Mouse (Mus musculus): ENCODE measurements around the gene Eef2.

DNA sequence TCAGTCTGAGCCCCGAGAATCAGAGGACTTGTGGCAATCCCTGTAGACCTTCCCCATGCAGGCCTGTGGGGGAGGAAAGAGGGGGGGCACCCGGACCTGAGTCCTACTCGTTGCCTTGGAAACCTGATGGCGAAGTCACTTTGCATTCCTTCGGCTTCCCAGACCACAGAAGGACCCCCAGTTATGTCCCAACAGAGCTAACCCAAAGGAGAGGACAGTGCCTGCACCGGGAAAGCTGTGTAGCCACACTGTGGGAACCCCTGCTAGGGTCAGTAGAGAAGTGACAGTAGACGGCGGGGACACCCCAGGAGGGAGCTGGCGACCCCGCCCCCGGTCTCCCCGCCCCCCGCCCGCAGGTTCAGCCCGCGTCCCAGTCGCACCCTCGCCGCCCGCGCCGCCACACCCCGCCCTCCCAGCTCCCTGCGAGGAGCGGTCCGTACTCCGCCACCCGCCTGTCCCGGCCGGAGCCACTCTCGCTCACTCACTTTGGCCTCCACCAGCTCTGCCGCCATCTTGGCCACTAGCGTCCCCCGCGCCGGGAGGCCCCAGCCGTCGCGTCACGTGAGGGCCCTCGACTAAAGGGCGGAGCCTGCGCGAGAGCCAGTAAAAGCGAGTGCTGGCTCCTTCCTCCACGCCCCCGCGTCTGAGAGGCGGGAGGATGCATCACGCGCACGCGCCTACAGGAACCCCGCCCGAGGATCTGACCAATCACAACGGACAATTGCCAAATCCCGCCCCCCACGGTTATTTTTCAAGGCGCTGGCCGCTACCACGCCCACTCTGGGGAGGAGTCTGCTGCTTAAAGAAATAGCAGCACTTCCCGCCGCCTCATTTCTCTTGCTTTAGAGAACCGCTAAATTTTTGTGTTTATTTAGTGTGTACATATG is 9.0 kb upstream of the Eef2 start, which contains the start of gene Pias4:
- TF ChIP-seq CTCF (IDR thresholded peaks at IDR 0.05; ENCODE audit: extremely low read depth, insufficient read depth, low read length): no peak
- peak; percentile 75; the same call in 1 of the 2 replicates for TF ChIP-seq POLR2A (IDR thresholded peaks at IDR 0.05; ENCODE audit: extremely low read depth, insufficient read depth, low read length)
